Mouse (Mus musculus): ENCODE measurements around the gene Abracl.

DNA sequence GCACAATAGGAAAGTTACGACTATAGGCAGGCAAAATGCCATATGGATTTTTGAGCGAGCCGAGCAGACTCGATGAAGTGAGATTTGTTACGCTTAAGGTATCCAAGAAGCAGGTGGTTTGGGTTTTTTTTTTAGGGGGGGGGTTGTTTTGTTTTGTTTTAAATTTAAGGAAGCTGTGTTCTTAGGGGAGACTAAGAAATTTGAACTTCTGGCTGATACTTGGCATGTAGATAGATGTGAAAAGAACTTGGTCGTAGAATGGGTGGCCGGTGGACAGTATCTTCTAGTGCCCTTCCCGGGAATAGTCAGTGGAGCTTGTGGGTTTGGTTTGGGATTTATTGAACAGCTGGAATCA, 33.3 kb upstream of the Abracl start:
- no peak for TF ChIP-seq CTCF (IDR thresholded peaks at IDR 0.05)
- TF ChIP-seq POLR2A (IDR thresholded peaks at IDR 0.05; ENCODE audit: insufficient read depth, low read depth, low read length) = no peak
- no peak for TF ChIP-seq EP300 (IDR thresholded peaks at IDR 0.05; ENCODE audit: insufficient read depth, low read depth, low read length)

All from heart, adult 2 months (tissue).